Mouse (Mus musculus) kidney, postnatal 0 days (tissue): ENCODE measurements around the gene Rraga. TPM values are rescaled to one million over a fixed set of nuclear protein-coding genes. Genes with fewer than 3 reads are reported as not detected.

Experiments
- ATAC-seq: fragments of 200-750 bp; cut with Nextera tagmentation; replicated peaks from 2 replicates; pipeline ENCODE4 v1.8.0; 2017; ENCODE audit warnings: low read depth, moderate number of reproducible peaks, moderate TSS enrichment, moderate library complexity; ENCODE audit not compliant: low FRiP score
- DNase-seq: peaks from one replicate; pipeline ENCODE4 v3.0.0-alpha.2; 2016; ENCODE audit warnings: low spot score
- H3K27ac ChIP-seq: fragments of 300-500 bp; sonication (generic); 2 replicates; pipeline ENCODE4 v1.5.1; 2014; ENCODE audit warnings: mild to moderate bottlenecking
- H3K27me3 ChIP-seq: fragments of 300-500 bp; sonication (generic); 2 replicates; pipeline ENCODE4 v1.6.1; 2014; ENCODE audit warnings: low read length, mixed read lengths; ENCODE audit not compliant: insufficient read depth
- H3K36me3 ChIP-seq: fragments of 300-500 bp; sonication (generic); 2 replicates; pipeline ENCODE4 v1.6.1; 2014; ENCODE audit warnings: low read length, mixed read lengths; ENCODE audit not compliant: insufficient read depth
- H3K4me1 ChIP-seq: fragments of 300-500 bp; sonication (generic); replicated peaks from 2 replicates; pipeline ENCODE4 v1.6.1; 2014; ENCODE audit warnings: antibody characterized with exemption, low read length, mixed read lengths; ENCODE audit not compliant: insufficient read depth
- H3K4me2 ChIP-seq: fragments of 300-500 bp; sonication (generic); 2 replicates; pipeline ENCODE4 v1.6.1; 2014; ENCODE audit warnings: mild to moderate bottlenecking, low read length, moderate library complexity, mixed read lengths
- H3K4me3 ChIP-seq: fragments of 300-500 bp; sonication (generic); replicated peaks from 2 replicates; pipeline ENCODE4 v1.5.1; 2014; ENCODE audit warnings: low read depth, low read length
- H3K9ac ChIP-seq: fragments of 300-500 bp; sonication (generic); 2 replicates; pipeline ENCODE4 v1.6.1; 2014; ENCODE audit warnings: low read depth, low read length
- H3K9me3 ChIP-seq: fragments of 300-500 bp; sonication (generic); replicated peaks from 2 replicates; pipeline ENCODE4 v1.6.1; 2016; ENCODE audit warnings: low read length, inconsistent platforms, mixed read lengths
- CTCF ChIP-seq: IDR thresholded peaks from 2 replicates; pipeline ENCODE4 v1.5.1; 2016; ENCODE audit warnings: antibody characterized with exemption, low read depth, mild to moderate bottlenecking, moderate library complexity
- WGBS: fragments of 180-500 bp; shearing (Covaris S2); extraction: QIAGEN DNeasy Blood & Tissue Kit; methylation state at CpG from one replicate; pipeline ENCODE4 v1.1.7; 2014; 5-methylcytosine and 5-hydroxymethylcytosine counted together
- polyA plus RNA-seq: library from polyadenylated mRNA; unstranded; fragments of >200 nt; fragmentation: Nextera tagmentation; extraction: Ambion mirVana; gene quantifications from 2 replicates; pipeline ENCODE4 v1.2.1, GENCODE M21; 2015

Gene Rraga
- polyA plus RNA-seq, 1 experiment from 2014 or later, result 80.3 TPM

DNA sequence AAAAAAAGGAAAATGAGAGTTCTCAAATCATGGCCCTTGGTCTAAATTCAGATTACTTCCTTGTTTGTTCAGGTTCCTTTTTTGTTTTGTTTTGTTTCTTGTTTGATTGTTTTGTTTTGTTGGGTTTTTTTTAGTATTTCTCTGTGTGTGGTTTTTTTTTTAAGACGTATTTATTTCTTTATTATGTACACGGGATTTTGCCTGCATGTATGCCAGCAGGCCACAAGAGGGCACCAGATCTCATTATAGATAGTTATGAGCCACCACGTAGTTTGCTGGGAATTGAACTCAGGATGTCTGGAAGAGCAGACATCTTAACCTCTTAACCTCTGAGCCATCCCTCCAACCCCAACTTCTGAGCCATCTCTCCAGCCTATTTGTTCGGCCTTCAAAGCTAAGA, 37.5 kb upstream of the Rraga start:
- Histone ChIP-seq H3K27me3 (no peaks in the 10 kb centered on the region), H3K36me3 (no peaks in the 10 kb centered on the region), H3K9me3 (no peaks in the 10 kb centered on the region), H3K4me2 (no peak overlapping the region), H3K4me1 (0 out of 2 replicates have a peak, but pooled peaks cover 4% of the 10 kb centered on the region), H3K4me3 (no peak overlapping the region), H3K27ac (no peak overlapping the region), H3K9ac (no peak overlapping the region)
- ATAC-seq, result no peak
- whole genome bisulfite sequencing, result 52% methylated on average over 4 of the region's 4 CpGs
- TF ChIP-seq CTCF, result peak; percentile 68
- DNase-seq, result peak; percentile 55

GRCm38 (mm10) chr4:86538936-86539335, 36.5 kb upstream of the Rraga start:
- H3K27ac ChIP-seq, result no peak overlapping the region
- H3K4me2 ChIP-seq, result no peak overlapping the region
- DNase-seq (no peak), ATAC-seq (no peak)
- 0 out of 2 replicates have a peak, but pooled peaks cover 2% of the 10 kb centered on the region for H3K4me1 ChIP-seq
- no peak overlapping the region for H3K4me3 ChIP-seq
- H3K36me3 ChIP-seq, result no peaks in the 10 kb centered on the region
- WGBS, result 91% methylated on average over 5 of the region's 5 CpGs
- TF ChIP-seq CTCF, result no peak
- H3K9ac ChIP-seq, result no peak overlapping the region
- no peaks in the 10 kb centered on the region for H3K27me3 ChIP-seq
- H3K9me3 ChIP-seq, result no peaks in the 10 kb centered on the region

DNA sequence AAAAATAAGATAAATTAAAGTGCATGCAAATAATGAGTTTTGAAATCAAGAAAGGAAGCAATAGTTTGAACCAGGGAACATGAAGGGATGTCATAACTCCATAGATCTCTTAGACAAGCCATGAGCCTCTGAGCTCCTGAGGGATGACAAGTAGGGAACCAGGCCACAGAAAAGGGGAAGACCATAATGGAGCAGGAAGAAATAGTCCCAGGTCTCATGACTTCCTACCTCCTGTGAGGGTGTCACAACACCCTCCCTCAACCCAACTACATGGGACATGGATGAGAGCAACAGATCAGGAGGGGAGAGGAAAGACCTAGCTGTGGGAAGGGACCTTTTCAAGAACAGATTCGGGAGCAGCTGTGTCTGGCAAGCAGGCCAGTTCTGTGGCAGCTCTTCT, 33.9 kb upstream of the Rraga start:
- Histone ChIP-seq H3K9ac (no peak overlapping the region), H3K9me3 (no peaks in the 10 kb centered on the region), H3K4me1 (no peaks in the 10 kb centered on the region), H3K36me3 (no peaks in the 10 kb centered on the region), H3K27ac (no peak overlapping the region), H3K27me3 (no peaks in the 10 kb centered on the region), H3K4me2 (no peak overlapping the region), H3K4me3 (no peak overlapping the region)
- WGBS, result 77% methylated on average over 1 of the region's 1 CpGs
- no peak for ATAC-seq
- no peak for DNase-seq
- no peak for TF ChIP-seq CTCF

- Histone ChIP-seq H3K27me3 (no peaks in the 10 kb centered on the region), H3K9ac (no peak overlapping the region), H3K4me1 (no peaks in the 10 kb centered on the region), H3K9me3 (no peaks in the 10 kb centered on the region), H3K36me3 (no peaks in the 10 kb centered on the region), H3K27ac (no peak overlapping the region), H3K4me3 (no peak overlapping the region), H3K4me2 (no peak overlapping the region)
- no peak for TF ChIP-seq CTCF
- peak; percentile 77 for DNase-seq
- peak; percentile 60 for ATAC-seq
- 44% methylated on average over 3 of the region's 3 CpGs for WGBS
These were observed 31.5 kb upstream of the Rraga start for GRCm38 (mm10) chr4:86543999-86544398.

DNA sequence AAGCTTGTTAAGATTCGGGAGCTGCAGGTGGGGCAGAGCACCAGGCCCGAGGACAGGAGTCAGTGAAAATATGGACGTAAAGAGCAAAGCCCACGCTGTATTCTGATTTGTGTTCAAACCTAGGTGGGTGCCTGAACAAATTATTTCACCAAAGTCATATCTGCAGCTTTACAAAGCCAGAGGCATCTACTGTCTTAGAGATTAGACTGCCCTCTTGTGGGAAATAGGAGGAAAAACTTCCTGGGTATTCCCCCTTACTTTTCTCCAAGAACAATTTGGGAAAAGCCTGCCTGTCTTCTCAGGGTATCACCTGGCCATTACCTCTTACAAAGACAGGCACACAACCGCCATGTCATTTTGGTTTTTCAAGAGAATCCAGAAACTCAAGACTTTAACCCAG, 29.9 kb upstream of the Rraga start:
- WGBS, result 42% methylated on average over 5 of the region's 5 CpGs
- Histone ChIP-seq H3K27ac (no peak overlapping the region), H3K9ac (no peak overlapping the region), H3K4me3 (no peak overlapping the region), H3K4me2 (no peak overlapping the region), H3K27me3 (no peaks in the 10 kb centered on the region), H3K36me3 (no peaks in the 10 kb centered on the region), H3K4me1 (no peaks in the 10 kb centered on the region), H3K9me3 (no peaks in the 10 kb centered on the region)
- ATAC-seq, result no peak
- peak; percentile 91 for DNase-seq
- TF ChIP-seq CTCF, result peak; percentile 78

- DNase-seq (no peak), ATAC-seq (no peak)
- no peak for TF ChIP-seq CTCF
- Histone ChIP-seq H3K27me3 (no peaks in the 10 kb centered on the region), H3K4me2 (no peak overlapping the region), H3K4me3 (no peak overlapping the region), H3K9ac (no peak overlapping the region), H3K36me3 (no peaks in the 10 kb centered on the region), H3K9me3 (no peaks in the 10 kb centered on the region), H3K4me1 (no peaks in the 10 kb centered on the region), H3K27ac (no peak overlapping the region)
- 85% methylated on average over 9 of the region's 9 CpGs for WGBS
These were observed 27.1 kb upstream of the Rraga start for GRCm38 (mm10) chr4:86548332-86548731.

DNA sequence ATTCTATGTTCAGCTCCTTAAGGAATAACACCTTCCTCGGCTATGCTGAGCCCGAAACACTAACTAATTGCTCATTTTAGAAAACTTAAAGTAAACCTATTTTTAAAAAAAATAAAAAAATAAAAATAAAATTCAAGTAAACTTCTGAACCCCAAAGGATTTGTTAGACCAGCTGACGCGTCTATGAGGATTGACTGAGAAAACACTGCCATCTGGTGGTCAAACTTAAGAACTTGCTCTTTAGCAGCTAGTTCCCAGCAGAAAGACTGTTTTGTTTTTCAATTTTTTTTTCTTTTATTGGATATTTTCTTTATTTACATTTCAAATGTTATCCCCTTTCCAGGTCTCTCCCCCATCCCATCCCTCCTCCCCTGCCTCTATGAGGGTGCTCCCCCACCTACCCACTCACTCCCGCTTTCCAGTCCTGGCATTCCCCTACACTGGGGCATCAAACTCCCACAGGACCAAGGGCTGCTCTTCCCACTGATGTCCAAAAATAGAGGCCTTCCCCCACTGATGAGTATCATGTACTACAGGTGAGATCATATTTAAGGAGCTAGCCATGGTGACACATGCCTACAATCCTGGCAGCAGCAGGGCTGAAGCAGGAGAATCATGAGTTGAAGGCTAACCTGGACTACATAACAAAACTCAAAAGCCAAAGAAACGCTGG, 20.3 kb upstream of the Rraga start:
- Histone ChIP-seq H3K4me1 (no peaks in the 10 kb centered on the region), H3K27ac (no peak overlapping the region), H3K36me3 (no peaks in the 10 kb centered on the region), H3K9ac (no peak overlapping the region), H3K4me3 (no peak overlapping the region), H3K27me3 (no peaks in the 10 kb centered on the region), H3K4me2 (no peak overlapping the region), H3K9me3 (no peaks in the 10 kb centered on the region)
- ATAC-seq, result no peak; the same call in 1 of the 2 replicates
- 25% methylated on average over 6 of the region's 6 CpGs for WGBS
- TF ChIP-seq CTCF, result peak; percentile 84
- peak; percentile 92 for DNase-seq
